Mouse (Mus musculus): Measurements from ENCODE around the gene Nfia. TPM values are rescaled to one million over a fixed set of nuclear protein-coding genes. Genes with fewer than 3 reads are reported as not detected.

The Nfia gene
- polyA plus RNA-seq, 1 experiment: 56.8 TPM

DNA sequence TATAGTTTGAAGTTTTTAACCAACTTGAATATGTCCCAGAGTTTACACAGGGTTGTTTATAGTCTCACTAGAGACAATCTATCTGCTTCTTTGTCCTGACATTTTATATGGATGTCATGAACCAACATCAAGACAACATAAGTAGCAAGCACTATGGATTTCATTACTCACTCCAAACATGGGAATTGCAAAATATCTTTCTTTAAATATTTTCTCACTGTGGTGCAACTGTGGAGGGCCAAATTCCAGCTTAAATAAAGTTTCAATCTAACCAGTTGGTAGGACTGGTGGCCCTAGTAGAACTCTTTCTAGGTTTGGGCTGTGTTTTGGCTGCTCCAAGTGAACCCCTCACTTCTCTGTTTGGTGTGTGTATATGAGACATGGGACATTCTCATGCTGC lies 43.5 kb downstream of the Nfia start:
- DNase-seq (ENCODE audit: low read depth): no peak

DNA sequence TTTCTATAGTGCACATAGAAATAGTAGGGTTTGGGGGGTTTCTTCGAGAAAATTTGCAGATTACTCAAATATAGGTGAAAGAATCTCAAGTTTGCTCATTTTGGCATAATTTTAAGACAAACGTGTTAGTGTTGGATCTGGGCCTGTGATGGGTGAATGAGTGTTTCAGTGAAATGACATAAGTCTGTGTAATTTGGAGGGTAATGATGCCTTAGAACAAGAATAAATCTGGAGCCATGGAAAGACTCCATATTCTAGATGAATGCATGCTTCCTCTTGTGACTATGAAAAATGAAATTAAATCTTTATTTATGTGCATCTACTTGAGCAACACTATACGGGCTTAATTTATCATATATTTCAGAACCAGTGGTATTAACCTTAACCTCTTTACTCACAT lies 44.2 kb downstream of the Nfia start:
- no peak for DNase-seq (ENCODE audit: low read depth)

DNA sequence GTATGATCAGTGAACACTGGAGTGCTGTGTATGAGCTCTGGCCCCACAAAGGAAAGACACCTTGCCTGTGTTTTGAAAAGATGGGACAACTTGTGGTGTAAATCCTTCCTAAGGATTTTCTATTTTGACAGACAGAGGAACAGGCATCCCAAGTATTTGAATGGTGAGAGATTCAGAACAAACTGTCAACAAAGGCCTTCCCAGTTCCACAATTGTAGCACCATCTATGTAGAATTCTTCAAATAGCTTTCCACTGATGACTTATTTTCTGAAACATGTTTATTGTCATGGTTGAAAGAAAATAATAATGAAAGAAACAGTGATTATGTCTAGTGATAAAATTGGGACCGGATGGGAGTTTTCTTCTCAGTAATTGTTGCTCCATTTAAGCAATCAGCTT lies 45.2 kb downstream of the Nfia start:
- no peak for DNase-seq (ENCODE audit: low read depth)

DNA sequence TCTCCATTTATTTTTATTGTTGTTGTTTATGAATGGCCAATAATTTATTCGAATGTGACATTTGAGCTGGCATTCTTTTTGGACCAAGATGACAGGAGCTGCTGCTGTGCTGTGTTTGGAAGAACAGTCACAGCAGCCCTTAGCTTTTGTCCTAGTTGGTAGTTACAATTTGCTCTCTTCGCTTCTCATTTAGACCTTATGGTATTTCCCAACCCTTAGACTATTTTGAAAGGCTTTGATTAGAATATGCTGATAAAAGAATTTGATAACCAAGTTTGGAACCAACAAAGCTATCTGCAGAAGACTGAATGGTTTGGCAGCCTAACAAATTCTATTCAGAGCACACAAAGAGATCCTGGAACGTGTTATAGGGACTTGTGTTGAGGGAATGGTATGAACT lies 46.0 kb downstream of the Nfia start:
- DNase-seq (ENCODE audit: low read depth): no peak

DNA sequence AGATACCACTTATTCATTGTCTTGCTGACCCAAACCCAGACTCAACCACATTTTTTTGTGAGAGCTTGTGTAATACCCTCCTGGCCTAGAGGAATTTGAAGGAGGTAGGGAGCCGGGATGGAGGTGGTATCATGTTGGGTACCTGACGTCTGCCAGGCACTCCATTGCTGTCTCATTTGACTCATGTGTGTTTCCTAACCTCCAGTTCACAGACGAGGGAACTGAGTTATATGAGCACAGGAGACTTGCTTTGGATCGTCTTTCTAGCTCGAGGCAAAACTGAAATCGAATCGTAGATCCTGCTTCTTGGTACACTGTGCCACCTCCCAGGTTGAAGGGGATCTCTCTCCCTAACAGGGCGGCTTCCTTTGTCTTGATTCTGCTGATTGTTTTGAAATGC lies 46.6 kb downstream of the Nfia start:
- no peak for DNase-seq (ENCODE audit: low read depth)

DNA sequence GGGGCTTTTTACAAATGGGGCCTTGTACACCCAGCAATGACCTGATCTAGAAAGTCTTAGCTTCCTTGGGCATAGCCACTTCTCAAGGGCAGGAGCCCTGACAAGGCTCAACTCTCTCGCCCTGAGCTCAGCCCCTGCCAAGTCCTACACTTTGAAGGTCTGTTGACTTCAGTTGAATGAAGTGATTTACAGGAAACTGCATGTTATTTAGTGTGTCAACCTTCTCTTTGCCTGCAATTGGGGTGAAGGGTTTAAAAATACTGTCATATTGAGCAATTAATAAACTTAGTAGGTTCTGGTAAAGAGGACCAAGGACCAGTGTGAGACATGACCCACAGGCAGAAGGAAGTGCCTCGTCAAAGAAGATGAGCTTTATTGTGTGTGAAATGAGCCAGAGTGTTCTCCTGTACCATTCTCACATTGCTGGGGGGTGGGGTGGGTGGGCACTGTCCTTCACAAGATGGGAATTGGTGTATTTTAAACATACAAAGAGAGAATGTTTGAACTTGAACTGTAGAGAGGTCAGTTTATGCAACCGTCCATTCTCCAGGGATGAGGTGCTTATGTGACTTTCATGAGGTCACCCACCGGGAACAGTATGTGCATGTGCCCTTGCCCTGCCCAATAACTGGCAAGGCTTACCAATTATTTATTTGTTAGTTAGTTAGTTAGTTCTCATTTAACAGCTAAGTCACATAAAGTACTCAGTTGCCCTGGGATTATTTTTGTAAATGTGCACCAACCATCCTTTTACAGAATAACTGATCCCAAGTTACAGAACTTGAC lies 48.1 kb downstream of the Nfia start:
- no peak for DNase-seq (ENCODE audit: low read depth)

DNA sequence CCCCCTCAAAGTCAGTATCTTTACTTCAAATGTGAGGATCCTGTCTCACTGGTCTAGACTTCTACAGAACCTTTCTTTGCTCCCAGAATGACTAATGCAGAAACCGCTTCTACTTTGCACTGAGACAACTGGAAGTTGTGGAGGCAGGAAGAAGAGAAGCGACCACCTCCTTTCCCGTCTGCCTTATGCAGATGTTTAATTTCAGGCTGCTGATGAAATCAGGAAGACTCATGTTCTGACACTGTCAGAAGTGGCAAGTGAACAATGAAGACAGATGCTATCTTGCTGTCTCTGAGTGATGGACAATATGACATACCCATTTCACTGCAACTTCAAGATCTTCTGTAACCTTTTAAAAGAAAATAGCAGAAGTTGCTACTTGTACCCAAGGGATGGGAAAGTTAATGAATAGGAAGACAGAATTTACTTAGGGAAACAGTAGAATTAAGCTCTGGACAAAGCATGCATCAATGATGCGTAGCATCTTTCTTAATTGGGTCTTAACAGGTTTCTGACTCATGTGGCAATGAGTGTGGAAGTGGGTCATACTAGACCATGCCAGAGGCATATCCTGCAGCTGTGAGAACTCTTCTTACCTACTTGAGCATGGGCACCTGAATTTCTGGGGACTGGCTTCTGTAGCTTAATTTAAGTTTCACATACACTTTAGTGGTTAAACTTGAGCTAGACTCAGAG lies 49.2 kb downstream of the Nfia start:
- DNase-seq (ENCODE audit: low read depth): no peak

DNA sequence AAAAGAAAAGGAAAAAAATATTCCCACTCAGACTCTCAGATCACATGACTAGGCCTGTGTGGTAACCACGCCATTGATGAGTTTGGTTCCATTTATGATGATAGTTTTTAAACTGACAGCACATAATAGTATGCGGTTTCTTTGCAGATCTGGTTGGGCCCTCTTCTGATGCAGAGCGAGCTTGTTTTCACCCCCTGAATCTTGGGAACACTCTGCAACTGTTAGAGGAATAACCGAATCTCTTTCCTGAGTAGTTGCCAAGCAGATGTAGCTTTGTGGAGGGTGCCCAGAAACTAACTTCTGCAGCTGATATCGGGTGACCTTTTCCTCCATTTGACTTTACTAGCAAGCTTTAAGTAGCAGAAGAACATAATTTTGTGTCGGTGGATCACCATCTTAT lies 51.0 kb downstream of the Nfia start:
- DNase-seq (ENCODE audit: low read depth): no peak

DNA sequence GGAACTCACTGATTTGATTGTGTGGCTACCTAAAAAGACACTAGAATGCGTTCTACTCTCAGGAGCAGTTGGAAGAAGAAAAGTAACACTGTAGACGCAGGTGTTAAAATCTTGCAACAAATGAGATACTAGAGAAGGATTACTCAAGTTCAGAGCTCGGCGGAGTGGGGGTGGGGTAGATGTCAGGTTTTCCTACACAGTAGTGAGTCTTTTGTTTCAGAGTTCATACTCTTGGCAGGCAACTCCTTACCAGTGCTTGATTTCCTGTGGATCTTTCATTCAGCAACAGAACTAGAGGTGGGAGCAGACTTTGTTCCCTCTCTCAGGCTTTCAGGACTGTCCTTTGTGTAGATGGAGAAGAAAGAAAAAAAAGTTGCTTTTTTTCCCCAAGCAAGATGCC lies 51.9 kb downstream of the Nfia start:
- no peak for DNase-seq (ENCODE audit: low read depth)

DNA sequence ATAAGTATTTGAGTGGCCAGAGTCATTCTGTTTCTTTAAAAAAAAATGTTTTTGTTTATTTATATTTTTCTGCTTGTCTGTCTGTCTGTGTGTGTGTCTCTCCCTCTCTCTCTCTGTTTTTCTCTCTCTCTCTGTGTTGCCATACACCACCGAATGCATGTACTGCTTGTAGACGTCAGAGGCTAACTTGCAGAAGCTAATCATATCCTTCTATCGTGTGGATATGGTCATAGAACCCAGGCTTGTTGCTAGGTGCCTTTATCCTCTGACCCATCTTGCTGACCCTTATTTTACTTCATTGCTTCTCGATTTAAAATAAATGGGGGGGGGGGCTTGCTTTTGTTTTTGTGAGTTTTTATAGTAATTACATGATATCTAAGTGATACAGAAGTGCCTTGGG lies 52.9 kb downstream of the Nfia start:
- no peak for DNase-seq (ENCODE audit: low read depth)

DNA sequence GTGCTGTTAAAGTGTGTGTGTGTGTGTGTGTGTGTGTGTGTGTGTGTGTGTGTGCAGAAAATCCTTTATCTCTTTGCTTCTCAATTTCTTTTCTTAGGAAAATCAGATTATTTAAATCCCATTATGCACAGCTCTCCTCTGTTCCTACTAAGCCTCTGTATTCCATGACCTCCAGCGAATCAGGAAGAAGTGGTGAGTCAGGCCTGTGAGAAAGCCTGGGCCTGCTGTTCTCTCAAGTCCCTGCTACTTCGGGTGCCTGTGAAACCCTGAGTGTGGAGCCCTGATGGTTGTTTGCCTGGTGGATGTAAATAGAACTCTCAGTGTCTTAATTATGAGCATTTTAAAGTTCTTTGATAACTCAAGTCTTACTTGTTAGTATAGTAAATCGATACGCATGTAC lies 53.3 kb downstream of the Nfia start:
- no peak for DNase-seq (ENCODE audit: low read depth)

DNA sequence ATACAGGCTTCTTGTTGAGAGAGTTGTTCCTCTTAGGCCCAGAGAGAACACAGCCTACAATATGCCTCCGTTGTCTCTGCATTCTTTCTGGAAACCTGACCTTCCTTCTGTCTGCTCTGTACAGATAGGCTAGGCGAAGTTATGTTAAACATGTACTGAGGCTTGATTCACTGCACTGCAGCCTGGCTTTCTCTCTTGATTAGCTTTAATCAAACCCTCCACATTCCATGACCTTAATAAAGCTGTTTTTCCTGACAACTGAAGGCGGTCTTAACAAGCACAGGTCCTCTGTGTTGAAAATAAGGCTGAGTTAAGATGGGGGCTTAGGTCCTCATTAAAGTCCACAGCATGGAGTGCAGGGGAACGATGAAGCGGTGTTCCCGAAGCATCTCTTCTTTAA lies 54.6 kb downstream of the Nfia start:
- no peak for DNase-seq (ENCODE audit: low read depth)

DNA sequence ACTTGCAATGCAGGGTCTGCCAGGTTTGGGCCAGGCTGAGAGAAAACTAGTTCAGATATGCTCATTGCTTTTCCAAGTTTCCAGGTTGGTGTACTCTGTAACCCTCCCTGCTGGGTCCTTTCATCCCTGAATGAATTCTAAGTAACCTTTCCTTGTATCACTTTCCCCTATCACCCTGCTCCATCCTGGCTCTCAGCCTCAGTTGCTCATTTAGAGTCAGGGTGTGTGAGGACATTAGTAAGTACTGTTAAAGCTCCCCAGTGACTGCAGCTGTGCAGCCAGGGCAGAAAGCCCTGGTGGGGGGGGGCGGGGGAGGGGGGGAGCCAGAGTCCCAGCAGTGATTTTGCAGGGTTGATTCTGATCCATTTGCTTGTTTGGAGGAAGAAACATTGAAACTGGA lies 56.0 kb downstream of the Nfia start:
- no peak for DNase-seq (ENCODE audit: low read depth)

DNA sequence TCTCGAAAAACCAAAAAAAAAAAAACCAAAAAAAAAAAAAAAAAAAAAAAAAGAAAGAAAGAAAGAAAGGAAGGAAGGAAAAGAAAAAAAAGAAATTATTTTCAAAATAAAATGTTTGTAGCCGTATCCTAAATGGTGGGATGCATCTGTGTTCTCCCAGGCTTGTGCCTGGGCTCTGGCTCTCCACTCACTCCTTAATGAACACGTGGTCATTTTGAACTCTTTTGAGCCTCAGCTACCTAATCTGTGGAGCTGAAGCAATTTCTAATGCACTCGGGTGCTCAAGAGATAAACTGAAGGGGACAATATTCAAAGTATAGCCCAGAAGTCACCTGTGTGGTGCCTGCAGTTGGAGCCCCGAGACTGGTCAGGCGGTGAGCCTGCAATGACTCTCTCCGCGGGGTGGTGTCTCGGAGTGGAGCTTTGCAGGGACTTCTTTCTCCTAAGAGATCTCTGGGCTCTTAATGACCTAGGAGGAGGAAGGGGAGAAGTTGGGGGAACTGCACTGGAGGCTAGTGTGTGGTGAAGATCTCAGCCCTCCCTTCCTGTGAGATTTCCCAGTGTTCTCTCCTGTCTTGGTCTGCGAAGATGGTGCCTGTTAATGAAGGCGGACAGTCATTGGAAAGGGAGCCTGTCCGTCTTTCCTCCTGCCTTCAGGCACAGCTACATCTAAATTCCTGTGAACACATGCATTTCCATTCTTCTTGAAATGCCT lies 57.0 kb downstream of the Nfia start:
- DNase-seq (ENCODE audit: low read depth): no peak

DNA sequence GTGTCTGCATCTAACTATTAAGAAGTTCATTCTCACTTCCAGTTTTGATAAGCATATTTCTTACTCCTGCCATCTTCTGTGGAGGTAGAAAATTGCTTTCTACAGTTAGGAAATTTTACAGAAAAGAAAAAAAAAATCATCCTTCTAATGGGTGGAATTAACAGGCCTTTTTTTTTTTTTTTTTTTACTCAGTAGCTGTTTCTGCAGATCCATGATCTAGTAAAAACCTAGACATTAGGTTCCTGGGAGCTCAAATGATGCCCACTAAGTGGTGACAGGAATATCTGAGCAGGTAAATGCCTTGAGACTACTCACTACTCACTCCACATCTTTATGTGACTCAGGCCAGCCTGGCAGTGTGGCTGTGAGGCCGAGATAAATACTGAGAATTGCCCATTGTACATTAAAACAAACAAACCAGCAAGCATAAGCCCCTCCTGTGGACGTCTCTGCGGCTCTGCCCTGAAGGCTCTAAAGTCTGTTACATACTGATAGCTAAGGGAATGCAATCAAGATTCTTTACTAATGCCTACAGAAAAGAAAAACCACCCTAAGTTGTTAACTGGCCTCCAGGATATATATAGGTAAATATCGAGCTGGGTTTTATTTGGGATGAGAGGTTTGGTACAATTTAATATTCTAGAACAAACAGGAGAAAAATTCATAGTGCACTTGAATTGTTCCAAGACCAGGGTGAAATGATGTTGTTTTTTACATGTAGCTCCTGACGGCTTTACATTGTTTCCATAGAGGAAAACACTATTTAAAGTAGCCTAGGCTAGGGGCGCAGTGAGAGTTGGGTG lies 57.7 kb downstream of the Nfia start:
- DNase-seq (ENCODE audit: low read depth): no peak

DNA sequence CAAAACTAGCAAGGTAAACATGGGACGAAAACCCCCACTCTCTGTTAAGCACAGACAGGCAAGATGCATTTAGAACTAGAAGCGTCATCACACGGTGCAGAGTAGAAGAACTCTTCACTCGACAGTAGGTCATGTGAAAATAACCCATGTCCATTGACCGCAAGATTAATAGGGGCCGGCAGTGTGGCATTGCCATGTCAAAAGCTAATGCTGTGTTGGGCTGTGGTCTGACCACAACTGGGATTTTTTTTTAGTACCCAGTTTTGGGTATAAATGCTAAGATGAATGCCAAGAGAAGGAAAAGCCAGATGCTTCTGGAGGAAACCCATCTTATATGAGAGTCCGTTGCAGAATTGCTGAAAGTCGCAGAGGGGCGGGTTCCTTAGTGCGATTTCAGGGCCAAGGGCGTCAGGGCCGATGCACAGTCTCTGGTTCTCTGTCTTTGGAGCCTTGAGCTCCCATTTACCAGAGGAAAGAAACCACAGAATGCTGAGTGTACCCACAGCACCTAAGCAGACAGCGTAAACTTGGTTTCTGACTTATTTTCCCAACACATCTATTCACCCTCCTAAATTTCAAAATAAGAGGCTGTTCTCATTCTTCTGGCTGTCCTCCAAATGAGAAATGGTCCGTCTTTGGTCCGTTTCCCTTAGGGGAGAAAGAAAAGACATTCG lies 58.5 kb downstream of the Nfia start:
- no peak for DNase-seq (ENCODE audit: low read depth)

DNA sequence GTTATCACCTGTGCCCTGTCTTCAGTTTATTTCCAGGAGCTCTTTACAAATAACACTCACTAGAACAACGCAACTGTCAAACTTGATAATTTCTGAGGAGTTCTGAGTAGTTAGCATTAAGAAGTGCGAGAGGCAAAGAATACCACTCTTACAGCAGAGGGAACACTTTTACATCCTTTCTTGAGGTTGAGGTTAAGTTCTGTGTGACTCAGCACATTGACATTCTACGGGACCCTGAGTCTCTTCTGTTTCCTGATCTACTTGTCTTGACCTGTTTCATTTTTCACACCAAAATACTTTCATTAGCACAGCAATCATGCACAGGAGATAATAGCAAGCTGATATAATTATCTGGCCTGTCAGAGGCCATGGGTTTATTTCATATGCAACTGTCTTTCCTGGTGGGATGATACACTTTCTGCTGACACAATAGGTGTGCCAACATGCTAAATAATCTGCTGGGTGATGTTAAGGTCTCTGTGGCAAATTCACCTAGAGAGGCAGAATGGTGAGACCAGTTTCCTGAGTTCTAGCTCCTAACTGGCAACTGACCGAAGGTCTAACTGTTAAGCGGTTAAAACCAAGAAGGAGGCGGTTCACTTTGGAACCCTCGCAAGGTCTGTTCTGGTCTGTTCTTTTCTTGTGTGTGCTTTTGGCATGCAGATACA lies 59.2 kb downstream of the Nfia start:
- no peak for DNase-seq (ENCODE audit: low read depth)

DNA sequence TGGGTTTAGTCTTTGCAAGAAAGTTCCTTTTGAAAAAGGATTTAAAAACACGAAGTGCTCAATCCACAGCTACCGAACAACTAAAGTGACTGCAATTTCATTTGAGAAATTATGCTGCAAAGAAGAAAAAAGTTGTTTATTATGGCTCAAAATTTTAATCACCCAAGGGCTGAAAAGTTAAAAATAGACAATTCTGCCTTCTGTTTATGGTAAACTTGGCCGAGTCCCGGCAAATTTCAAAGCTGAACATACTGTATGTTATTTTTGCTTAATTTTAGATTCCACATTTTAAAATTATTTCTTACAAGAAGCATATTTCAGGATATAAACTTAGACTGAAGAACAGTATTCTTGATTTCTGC lies 59.7 kb downstream of the Nfia start:
- no peak for DNase-seq (ENCODE audit: low read depth)

DNA sequence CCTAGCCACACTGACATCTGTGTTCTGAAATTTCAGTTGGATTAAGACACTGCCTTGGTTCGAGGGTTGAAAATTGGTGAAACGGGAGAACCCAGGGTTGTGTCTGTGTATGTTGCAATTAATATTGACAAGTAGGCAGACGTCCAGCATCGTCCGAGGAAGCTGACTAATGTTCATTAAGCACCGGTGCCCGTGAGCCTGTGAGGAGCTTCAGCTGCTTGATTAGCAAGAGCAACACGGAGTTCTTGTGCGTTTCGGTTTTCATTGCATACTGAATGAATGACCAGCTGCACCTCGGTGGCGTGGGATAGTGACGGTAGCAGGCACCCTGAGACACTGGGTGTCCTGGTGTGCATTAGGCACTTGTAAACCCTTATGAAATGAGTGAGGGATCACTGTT lies 64.3 kb downstream of the Nfia start:
- no peak for DNase-seq (ENCODE audit: low read depth)

DNA sequence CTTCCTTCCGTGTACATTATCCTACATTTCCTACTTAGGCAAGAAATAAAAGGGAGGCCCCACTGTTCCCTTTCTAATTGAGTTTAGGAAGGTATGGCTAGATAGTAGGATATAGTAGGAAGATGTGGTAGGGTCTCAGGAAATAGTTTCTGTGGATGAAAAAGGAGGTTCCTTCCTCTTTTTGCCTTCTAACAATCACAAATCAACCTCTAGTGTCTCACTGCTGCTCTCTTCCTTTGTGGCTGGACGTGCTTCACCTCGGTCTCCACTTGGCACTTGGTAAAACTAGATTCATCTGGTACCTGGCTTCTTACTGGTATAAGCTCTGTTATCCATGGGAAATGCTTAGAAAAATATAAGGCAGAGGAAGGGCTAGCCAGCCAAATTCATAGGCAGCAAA lies 65.2 kb downstream of the Nfia start:
- DNase-seq (ENCODE audit: low read depth): no peak

DNA sequence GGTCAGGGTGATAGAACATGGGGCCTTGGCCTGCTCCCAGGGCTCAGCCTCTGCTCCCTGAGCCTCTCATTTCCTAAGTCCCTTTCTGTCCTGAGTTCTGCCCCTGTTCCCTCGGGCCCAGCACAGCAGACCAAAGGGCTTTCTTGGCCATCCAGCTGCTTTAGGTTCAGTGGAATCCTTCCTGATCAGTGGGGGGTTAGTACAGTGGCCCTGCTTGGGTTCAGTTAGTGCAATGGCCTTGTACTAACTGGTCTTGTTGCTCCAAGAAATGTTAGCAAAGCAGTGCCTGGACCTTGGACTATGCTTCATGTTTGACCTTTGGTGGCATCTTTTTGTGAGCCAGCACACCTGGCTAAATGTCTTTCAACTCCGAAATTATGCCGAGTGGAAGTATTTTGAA lies 66.1 kb downstream of the Nfia start:
- DNase-seq (ENCODE audit: low read depth): no peak

Data from gonadal fat pad, adult 2 months (tissue).